Mouse (Mus musculus) left cerebral cortex, postnatal 25 days (tissue): ENCODE results near the gene Elk3. TPM values are rescaled to one million over a fixed set of nuclear protein-coding genes. Genes with fewer than 3 reads are reported as not detected.

Experiments used
- DNase-seq, 2 experiments: peaks; one replicate each; pipeline ENCODE4 v3.0.0; 2022; ENCODE audit warnings: low spot score in 2 of 2, mixed read lengths in 1 of 2
- intact Hi-C: fragments of 180-260 bp; cut with DNase I; formaldehyde crosslinking; loops from one replicate; pipeline ENCODE4 v1.15.1; 2025
- total RNA-seq, 2 experiments: library from RNA; stranded (reverse); gene quantifications; 2 replicates each; pipeline ENCODE4 v1.2.3; 2021

The Elk3 gene
- total RNA-seq, 2 experiments from 2014 or later, result 9.6 to 12.4 TPM

DNA sequence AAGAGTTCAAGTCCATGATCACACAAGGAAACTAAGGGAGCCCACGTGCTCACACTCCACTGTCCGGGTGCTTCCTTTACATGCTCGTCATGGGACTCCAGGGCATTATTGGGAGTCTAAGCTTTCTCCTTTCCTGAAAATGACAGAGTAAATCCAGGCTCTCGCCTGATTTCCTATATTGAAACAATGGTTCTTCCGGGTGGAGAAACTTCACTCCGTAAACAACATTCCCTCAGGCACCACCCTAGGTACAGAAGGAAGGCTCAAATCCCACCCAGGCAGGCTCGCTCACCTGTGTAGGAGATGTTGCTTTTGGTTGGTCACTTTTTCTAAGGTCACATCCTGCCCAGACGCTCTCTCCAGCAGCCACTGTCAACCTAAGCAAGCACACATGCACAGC lies 9.1 kb downstream of the Elk3 start:
- DNase-seq, result no peak
- intact Hi-C loops, result no loop called here

DNA sequence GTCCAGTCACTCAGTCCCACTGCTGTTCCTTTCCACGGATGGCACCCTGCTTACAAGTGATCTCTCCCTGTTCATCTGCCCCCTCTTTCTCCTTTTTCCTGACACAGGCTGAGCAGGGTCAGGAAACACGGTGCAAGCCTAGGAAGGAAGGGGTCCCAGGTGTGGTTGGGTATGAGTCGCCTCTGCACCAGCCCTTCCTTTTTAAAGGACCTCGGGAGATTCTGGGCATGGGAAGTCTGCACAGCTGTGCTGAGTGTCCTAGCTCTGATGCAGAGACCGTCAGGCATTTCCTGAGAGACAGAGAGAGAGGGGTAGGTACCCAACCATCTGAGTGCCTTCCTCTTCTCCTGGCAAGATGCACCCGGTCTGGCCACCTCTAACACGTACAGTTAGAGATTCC lies 12.7 kb downstream of the Elk3 start:
- DNase-seq, result no peak
- intact Hi-C loops, result no loop called here

DNA sequence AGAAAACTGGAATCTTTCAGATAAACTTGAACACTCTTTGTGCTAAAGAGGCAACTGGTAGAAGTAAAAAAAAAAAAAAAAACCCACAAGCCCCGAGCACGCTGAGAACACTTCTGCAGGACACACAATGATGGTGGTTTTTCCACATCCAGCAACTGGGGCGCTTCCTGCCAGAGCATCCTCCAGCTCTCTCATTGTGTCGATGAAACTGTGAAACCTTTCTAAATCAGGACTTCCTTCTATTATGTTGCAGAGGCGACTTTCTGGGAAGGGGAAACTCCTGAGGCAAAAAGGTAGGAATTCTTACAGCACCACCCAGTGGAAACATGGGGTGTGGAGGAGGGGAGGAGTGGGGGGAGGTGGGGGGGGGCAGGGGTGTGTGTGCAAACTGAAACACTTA lies 13.2 kb downstream of the Elk3 start:
- peak in 1 of 2 experiments; percentile 62 for DNase-seq
- intact Hi-C loops, result no loop called here

DNA sequence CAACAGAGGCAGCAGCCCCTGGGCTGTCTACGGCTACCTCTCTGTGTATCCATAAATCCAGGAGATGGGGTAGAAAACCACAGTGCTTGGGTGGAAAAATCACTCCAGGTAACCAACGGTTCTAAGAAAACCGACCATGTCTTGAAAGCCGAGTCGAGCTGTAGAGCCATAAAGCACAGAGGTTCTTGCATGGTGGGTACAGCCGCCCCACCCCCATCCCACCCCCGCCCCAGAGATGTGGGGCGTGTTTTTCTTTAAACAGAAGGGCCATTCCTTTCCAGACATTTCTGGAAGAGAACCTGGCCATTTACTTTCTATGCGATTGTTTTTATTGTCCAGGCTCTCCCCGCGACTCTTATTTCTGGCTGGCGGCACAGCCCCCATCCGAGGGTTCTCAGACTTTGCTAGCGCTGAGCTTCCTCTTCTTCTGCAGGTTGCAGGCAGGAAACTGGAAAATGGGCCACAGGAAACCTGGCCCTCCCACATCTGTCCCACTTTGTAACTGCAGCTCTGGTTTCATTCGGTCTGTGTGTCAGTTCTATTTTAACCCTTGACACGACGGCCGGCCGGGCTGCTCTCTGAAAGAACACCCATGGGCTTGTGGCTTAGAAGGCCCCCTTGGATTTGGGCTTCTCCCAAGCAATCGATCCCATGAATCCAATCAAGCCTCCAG lies 16.3 kb downstream of the Elk3 start:
- DNase-seq, result no peak
- intact Hi-C loops, result loop anchor here (5.0 kb wide), 1 partner anchor 283 kb away; no protein-coding TSS in a partner anchor

DNA sequence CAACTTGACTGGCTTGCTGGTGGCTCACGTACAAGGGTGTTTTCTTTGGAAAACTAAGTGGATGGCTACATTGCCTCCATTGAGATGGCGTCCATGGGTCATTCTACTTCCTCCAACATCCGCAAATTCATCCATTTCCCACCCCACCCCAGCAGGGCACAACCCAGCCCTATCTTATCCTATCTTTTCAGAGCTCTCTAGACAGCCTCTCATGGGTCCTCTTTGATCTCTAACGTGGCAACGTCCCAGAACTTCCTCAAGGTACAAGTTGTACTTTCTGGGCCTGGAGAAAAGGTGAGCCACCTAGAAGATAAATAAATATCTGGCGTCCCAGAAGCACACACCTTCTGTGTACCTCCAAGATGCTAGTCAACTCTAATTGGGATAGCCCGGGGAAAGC lies 17.3 kb downstream of the Elk3 start:
- intact Hi-C loops, result loop anchor here (2.0 to 5.0 kb wide), 3 partner anchors 135 to 284 kb away; no protein-coding TSS in a partner anchor
- DNase-seq, result no peak

DNA sequence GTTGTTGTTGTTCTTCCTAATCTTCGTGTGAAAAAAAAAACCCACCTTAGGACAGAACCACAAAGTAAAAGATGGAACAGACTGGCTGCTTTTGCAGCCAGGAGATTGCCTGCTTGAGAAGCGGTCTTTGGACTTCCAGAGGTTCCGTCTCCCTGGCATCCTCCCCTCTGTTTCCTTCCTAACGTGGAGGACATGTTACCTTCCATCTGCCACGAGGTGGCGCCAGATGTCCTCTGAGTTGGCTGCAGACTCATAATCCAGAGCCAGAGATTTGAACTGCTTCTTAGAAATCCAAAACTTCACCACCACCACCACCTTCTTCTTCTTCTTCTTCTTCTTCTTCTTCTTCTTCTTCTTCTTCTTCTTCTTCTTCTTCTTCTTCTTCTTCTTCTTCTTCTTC lies 19.1 kb downstream of the Elk3 start:
- DNase-seq, result peak; percentile 82 to 90
- intact Hi-C loops, result loop anchor here (2.0 to 5.0 kb wide), 3 partner anchors 137 to 285 kb away; no protein-coding TSS in a partner anchor

DNA sequence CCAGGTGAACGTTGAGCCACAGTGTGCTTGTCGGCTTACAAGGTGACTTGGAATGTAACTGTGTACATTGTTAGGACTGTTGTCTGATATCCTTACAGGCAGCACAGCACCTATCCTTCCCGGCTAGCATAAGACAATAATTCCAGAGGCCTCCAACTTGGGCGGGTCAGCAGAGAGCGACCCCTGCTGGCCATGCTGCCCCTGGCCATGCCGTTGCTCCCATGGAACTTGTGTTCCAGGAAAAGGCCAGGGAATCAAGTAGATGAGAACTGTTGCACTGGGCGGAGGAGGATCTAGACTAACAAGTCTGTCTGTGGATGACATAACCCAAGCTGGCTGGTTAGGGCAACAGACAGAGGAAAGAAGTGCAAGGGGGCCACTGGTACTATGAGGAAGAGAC lies 19.6 kb downstream of the Elk3 start:
- DNase-seq, result no peak
- intact Hi-C loops, result loop anchor here (5.0 kb wide), 1 partner anchor 286 kb away; no protein-coding TSS in a partner anchor

DNA sequence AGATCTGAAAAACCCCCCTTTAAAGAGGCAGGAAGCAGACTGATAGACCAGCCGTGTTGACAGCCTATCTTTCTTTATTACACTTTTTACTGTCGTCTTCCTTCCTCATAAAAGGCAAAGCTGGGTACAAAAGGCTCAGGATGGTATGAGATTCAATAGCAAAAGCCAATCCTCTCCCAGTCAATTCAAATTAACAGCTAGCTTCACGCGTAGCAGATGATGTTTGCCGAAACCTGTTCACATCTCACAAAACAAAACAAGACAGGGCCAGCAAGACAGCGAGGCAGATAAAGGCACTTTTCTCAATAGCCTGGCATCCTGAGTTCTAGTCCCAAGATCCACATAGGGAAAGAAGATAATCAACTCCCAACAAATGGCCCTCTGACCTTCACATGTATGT lies 21.5 kb downstream of the Elk3 start:
- intact Hi-C loops, result no loop called here
- no peak for DNase-seq

DNA sequence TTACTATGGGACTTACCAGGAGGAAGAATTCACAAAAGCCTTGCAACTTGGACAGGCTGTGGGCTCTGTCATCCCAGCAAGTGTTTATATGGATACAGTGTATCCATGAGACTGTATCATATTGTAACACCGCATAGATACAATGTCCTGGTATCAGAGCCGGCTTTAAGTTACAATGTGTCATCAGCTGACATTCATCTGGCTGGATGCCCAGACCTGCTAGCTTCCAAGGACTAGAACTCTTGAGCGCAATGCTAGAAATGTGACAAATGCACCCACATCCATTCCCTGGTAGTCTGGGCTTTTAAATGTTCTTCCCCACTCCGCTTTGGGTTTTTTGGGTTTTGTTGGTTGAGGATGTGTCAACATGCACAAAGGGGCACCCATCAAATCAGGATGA lies 22.6 kb downstream of the Elk3 start:
- intact Hi-C loops, result no loop called here
- peak; percentile 66 to 78 for DNase-seq

DNA sequence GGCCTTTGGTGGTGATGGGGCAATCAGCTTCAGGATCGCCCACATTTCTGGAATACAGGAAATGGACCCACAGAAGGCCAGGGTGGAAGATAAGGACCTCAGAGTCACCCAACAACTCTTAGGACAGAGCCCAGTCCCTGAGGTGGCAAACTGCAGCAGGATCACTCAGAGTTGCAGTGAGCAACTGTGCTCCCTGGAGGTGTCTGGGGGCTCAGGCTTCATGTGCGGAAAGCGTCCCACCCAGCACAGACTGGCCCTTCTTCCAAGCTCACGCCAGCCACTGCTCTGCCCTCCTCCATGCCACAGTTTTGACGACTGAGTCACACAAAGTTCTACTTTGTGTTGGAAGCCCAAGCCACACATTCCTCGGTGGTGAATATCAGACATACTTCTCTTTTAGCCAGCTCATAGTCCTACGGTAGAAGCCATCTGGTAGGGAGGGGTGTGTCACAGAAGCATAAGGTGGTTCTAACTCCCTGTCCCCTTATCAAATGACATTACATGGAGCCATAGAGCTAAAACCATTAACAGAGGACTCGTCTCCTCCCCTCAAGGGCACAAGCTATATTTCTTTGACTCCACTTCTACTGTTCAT lies 23.3 kb downstream of the Elk3 start:
- intact Hi-C loops, result no loop called here

DNA sequence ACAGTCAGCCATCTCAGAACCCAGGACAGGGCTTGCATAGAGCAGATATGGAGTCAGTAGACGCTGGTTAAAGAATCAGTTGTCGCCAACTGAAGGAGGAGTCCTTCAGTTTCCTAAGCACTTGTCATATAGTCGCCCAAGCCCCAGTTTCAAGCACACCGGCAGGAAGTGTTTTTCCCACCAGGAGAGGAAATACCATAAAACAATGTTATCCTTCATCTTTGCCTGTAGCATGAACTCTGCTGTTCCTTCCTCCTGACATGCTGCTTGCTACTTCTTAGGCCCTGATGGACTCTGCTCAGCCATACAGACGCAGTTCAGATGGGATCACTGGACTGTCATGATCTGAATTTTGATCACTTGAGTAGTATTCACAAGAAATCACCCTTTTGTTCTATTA lies 25.4 kb downstream of the Elk3 start:
- intact Hi-C loops, result no loop called here
- DNase-seq, result no peak

More for the DNA sequence above, 23.3 kb downstream of the Elk3 start:
- no peak for DNase-seq

DNA sequence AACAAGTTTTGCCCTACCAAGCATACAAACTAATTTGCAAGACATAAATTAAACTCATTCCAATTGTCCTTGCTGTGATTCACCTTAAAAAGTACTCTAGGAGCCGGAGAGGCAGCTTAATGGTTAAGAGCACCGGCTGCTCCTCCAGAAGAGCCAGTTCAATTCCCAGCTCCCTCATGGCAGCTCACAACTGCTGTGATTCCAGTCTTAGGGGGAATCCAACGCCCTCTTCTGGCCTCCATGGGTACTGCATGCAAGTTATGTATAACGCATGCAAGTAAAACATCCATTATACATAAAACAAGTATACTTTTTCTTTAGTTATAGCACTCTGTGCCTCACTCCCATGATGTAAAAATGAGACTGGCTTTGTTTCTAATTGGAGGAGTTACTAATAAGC lies 27.7 kb downstream of the Elk3 start:
- DNase-seq, result no peak
- intact Hi-C loops, result no loop called here

DNA sequence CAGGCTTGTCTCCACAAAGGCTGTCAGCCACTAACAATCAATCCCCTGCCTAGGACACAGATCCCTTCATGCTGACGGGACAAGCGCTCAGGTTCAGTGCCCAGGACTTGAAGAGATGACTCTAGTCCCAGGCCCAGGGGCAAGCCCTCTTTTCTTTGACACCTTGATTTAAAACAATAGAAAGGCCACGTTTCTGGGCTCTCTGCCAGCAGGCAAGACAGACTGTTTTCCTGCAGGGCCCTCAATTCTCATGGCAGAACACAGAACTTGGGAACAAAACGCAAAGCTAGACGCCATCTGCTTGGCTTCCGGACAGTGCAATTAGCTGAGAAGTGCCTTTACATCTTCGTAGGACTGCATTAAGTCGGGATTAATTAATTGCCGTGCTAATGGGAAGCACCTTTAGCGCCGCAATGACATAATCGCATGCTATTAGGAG lies 28.4 kb downstream of the Elk3 start:
- DNase-seq, result no peak
- intact Hi-C loops, result no loop called here

DNA sequence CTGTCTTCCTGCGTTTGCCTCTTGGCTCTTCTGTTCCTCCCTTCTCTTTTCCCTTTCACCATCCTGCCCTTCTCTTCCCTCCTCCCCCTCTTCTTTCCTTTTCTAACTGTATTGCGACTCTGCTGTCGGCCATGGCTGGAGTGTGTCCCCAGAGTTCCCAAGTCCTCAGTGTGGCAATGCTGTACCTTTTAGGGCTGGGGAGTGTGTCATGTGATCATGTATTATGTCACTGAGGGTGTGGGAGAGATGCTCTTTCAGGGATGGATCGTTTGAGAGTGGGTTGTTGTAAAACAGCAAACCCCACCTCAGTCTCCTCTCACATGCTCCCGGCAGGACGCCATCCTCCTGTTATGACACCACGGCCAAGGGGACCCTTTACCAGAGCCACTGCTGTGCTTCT lies 29.8 kb downstream of the Elk3 start:
- intact Hi-C loops, result no loop called here
- DNase-seq, result peak in 1 of 2 experiments; percentile 73

DNA sequence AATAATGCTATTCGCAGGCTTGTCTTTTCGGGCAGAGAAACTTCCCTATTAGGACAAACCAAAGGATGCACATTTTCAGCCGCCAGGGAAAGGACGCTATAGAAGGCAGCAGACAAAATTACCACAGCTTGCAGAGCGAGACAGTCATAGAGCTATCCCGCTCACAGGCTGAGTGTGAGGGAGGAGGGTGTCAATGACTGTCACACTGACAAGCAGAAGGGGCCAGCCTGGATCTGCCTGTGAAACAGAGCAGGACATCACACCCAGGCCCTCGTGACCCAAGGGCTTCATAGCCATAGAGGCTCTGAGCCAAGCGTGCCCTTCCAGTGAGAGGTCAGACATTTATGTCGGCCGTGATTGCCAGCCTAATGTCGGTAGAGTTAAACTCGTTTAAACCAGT lies 30.3 kb downstream of the Elk3 start:
- DNase-seq, result peak; percentile 61 to 93
- intact Hi-C loops, result no loop called here

DNA sequence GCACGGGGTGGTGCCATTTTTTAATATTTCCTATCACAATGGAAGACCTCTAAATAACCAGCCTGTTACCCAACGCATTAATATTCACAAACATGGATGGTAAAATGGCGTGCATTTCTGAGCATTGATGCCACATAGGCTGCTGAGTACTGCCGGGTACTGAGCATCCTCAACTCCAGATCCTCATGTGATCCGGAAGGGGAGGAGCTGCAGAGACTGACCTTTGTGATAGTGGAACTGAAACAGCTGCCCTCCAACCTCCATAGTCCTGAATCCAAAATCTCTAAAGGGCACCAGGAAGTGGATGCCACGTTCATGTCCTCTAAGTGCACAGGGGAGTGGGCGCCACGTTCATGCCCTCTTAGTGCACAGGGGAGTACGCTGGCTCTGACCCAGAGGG lies 31.9 kb downstream of the Elk3 start:
- intact Hi-C loops, result loop anchor here (10.0 kb wide), 1 partner anchor 204 kb away; no protein-coding TSS in a partner anchor
- no peak for DNase-seq

DNA sequence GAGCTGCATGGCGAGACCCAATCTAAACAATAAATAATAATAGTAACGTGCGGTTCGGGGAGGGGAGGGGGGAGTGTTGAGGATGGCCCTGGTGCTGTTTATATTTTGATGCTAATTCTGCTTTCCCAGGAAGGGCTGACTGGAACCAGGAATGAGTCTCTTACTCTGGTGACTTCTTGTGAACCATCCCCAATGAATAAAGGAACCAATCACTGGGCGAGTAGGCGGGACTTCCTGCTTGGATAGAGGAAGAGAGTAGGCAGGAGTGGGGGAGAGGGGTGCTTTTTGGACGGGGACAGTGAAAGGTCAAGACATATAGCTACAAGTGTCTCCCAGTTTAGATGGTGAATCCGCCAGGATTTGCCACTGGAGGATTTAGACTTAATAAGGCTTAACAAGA lies 32.6 kb downstream of the Elk3 start:
- intact Hi-C loops, result loop anchor here (10.0 kb wide), 1 partner anchor 204 kb away; no protein-coding TSS in a partner anchor
- DNase-seq, result no peak

DNA sequence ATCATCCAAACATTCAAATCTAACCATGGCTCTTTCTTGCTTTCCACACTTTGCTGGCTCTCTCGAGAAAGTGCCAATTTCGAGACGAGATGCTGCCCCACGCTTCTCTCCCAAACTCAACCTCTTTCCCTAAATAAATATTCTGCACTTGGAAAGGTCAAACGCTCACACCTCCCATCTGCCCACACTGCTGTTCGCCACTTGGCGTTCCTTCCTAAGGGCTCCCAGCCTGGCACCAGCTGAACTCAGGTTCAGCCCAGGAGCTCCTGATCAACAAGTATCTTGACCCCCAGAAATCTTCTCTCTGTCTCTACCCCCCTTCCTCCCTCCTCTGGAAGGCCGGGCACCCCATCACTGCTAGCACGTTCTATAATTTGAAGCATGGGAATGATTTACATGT lies 34.1 kb downstream of the Elk3 start:
- DNase-seq, result peak in 1 of 2 experiments; percentile 66

DNA sequence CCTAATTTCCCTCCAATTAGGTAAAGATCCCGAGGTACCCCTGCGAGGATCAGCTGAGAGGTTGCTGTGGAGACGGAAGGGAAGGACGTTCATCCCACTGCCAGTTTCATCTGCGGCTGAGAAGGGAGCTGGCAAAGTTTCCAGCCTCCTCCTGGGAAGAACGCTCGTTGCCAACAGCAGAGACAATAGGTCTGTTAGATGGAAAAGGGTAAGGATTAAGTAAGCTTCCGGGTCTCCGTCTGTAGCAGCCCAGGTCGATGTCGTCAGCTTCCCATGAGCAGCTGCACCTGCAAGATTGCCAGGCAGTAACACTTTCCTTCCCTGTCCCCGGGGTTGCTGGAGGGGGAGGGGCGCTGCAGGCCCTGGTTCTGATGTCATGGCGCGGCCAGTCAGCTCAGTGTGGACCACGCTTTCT lies 34.6 kb downstream of the Elk3 start:
- peak; percentile 76 to 90 for DNase-seq
- intact Hi-C loops, result loop anchor here (2.0 to 10.0 kb wide), 2 partner anchors 22 to 202 kb away; no protein-coding TSS in a partner anchor

More for the DNA sequence above, 34.1 kb downstream of the Elk3 start:
- intact Hi-C loops, result loop anchor here (2.0 to 10.0 kb wide), 2 partner anchors 22 to 202 kb away; no protein-coding TSS in a partner anchor

DNA sequence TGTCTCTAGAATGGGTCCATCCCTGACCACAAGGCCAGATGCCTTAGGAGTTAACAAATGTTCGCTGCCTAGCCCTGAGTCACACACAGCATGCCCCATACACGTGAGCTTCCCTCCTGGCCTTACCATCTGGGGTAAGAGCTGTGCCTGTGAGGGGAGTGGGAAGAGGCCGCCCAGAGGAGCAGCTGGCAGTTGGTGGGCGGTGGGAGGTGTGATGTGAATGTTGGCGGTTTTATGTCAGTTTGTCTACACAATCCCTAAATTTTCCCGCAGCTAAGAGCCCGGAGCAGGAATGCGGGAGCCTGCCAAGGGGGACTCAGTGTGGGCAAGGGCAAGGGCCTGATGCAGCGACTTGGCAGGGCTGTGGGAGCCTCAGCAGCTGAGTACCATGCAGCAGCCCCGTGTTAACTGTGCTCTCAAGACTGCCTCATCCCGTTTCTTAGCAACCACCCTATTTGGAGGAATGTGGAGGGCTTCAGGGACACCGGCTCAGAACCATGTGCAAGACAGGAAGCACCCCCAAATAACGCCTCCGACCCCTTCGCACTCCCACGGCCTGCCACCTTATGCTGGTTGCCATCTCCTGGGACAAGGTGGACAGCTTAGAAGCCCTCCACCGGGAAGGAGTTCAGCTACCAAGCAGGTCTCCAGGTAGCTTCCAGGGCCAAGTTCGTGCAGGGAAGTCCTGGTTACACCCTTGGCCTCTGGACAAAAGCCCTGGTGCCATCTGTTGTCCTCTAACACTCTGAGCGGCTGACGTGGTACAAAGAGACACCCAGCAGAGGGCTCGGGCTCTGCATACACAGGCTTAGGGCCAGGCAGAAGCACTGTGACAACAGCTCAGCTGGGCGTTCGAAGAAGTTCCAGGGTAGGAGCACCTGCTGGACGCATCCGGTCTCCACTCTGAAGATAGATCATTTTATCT lies 35.5 kb downstream of the Elk3 start:
- intact Hi-C loops, result loop anchor here (1.0 to 10.0 kb wide), 4 partner anchors 9 to 201 kb away; partner anchors contain the start of gene Cdk17
- peak; percentile 88 to 98 for DNase-seq
